Mouse (Mus musculus) kidney, adult 18-20 months (tissue): ENCODE measurements around the gene Acot7.

Experiments
- DNase-seq: peaks from one replicate; pipeline ENCODE4 v3.0.0; 2021

Acot7 gene

DNA sequence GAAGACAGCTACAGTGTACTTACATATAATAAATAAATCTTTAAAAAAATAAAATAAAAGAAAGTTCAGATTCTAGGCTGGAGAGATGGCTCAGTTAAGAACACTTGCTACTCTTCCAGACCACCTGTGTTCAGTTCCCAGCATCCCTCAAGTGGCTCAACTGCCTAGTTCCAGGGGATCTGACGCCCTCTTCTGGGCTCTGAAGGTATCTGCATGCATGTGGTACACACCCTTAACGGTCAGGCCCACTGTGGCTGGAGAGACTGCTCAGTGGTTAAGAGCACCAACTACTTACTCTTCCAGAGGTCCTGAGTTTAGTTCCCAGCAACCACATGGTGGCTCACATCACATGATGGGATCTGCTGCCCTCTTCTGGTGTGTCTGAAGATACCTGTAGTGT, 100.0 kb downstream of the Acot7 start:
- DNase-seq = no peak

GRCm38 (mm10) chr4:152278986-152279385, 101.1 kb downstream of the Acot7 start:
- no peak for DNase-seq

GRCm38 (mm10) chr4:152281601-152282000, 103.7 kb downstream of the Acot7 start:
- no peak for DNase-seq

DNA sequence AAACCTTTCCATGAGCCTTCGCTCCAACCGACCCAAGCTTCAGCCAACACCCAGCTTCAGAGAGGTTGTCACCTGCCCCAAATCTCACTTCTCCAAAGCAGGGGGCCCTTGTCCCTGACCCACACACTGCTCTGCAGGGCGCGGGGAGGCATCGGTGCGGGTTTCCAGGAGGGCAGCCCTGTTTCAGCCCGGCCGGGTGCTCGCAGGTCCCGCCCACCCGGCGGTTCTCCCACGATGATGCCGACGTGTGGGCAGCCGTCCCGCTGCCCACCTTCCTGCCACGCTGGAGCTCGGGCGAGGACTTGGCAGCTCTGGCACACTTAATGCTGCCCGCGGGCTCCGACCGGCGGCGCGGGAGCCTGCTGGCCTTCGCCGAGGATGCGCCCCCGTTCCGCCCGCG, 104.8 kb downstream of the Acot7 start:
- no peak for DNase-seq

- DNase-seq = peak; percentile 86
These were observed 105.4 kb downstream of the Acot7 start for GRCm38 (mm10) chr4:152283186-152283950.

DNA sequence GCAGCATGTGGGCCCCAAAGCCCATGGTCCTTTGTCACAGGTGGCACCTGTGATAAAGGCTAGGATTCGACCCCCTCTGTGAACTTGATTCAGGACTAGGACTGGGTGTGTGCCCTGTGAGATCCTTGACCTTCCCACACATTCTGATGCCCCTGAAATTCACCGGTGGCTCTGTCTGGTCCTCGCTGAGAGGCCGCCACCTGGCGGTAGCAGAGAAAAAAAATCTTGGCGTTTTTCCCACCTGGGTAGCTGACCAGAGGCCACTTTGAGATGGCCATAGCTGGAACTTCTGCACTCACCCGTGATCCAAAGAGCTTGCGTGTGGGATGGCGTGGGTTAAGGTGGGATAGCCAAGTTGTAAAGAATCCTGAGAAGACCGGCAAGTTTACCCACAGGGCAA, 107.6 kb downstream of the Acot7 start:
- DNase-seq = peak; percentile 71

DNA sequence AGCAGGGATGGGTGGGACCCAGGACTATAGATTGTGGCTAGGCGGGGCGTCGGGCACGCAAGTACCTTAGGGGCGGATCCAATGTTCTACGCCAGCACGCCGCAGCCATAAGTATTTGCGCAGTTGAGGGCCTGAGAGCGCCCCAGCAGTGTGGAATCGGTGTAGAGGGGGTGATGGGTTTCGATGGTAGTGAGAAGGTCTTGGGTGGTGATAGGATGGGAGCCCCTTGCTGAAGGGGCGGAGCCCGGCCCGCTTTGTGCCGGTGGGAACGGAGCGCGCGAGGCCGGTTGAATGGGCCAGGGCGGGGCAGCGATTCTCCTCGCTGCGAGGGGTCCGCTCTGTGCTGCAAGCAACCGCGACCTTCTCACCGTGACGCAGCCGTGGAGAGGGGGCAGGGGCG, 108.2 kb downstream of the Acot7 start:
- DNase-seq = no peak

GRCm38 (mm10) chr4:152286887-152287286, 109.0 kb downstream of the Acot7 start:
- peak; percentile 69 for DNase-seq

GRCm38 (mm10) chr4:152287317-152288120, 109.6 kb downstream of the Acot7 start:
- DNase-seq = no peak

DNA sequence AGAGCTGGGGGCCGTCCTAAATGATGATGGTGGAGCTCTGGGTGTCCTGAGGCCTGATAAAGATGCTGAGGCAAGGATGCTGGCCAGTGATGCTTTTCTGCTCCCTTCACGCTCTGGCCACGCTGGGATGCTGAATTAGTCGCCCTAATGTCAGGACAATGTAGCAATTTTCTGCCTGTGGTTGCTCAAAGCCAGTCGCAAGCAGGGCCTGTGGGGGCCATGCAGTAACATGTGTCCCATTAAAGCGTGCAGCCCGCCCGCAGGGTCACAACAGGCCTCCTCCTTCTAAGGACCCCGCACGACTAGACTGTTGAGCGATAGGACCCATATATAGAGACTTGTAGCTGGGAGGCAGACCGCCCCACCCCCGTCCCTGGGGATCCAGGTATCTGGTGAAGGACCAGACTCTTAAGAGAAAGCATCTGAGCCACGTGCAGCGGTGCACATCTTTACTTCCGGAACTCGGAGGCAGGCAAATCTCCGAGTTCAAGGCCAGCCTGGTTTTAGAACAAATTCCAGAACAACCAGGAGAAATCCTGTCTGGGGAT, 110.5 kb downstream of the Acot7 start:
- DNase-seq = no peak

DNA sequence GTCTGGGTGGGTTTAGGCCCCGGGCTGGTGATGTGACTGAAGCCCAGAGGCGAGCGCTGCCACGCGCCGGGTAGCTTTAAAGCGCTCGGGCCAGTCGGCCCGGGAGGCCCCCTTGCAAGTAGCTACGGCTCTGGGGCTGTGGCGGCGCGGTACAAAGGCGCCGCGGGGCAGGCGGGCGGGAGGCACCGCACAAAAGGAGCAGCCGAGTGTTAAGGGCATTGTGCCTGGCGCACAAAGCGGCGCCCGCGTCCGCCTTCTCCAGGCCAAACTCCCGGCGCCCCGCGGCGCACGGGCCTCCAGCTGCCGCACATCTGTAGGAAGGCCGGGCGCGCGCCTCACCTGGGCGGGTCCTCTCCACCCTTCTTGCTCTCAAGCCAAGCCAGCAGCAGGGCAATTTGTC, 112.5 kb downstream of the Acot7 start:
- DNase-seq = no peak

GRCm38 (mm10) chr4:152290991-152291390, 113.1 kb downstream of the Acot7 start:
- DNase-seq = no peak

DNA sequence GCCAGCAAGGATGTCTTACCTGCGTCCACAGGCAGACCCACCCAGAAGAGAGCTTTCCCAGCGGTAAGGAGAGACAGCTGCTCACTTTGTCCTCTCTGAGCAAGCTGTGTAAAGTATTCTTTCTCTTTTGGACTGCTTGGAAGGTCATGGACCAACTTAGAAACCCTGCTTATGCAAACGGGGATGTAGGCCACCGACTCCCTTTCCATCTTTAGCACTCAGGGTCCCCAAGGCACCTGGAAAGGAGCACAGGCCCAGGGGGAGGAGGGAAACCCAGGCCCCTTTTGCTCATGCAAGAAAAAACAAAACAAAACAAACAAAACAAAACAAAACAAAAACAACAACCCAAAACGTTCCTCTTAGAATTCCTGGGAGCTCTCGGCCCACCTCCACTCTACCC, 113.6 kb downstream of the Acot7 start, which contains the start of gene Hes3:
Gene Hes3 (minus strand): TSS at position 101 of the 400 bp plus-strand sequence.
- no peak for DNase-seq

DNA sequence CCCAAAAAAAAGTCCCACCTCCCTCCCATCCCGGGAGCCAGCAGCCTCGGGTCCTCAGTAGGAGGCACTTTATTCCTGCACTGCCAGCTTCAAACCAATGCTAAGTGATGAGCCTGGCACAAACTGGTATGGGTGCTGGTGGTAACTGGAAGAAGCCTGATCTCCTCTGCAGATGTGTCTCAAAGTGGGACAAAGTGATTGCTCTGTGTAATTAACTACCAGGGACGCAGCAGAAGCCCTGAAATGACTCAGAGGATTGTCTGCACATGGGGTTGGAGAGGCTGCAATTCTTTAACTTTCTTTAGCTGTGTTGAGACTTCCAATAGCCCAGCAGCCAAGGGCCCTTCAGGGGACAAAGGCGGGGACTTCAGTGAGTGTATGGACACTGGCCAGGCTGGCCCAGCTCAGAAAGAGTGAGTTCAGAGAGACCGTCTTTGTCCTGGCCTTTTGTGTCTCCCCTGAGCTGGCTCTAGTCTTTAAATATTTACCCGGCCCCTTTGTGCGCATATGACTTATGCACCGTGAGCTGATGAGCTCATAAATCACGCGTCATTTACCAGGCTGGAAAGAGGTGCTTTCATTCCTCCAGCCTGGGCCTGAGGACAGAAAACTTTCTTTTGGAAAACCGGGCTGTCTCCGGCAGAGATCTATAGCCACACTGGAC, 114.3 kb downstream of the Acot7 start:
- no peak for DNase-seq

GRCm38 (mm10) chr4:152294188-152294929, 116.4 kb downstream of the Acot7 start:
- no peak for DNase-seq

- no peak for DNase-seq
These were observed 118.0 kb downstream of the Acot7 start for GRCm38 (mm10) chr4:152295916-152296315.

- no peak for DNase-seq
These were observed 118.4 kb downstream of the Acot7 start for GRCm38 (mm10) chr4:152296371-152296770.

- DNase-seq = peak; percentile 100
These were observed 119.2 kb downstream of the Acot7 start, which contains the start of gene Icmt for GRCm38 (mm10) chr4:152296874-152297861. Gene Icmt, plus strand, starts transcription at chr4:152297227.

- DNase-seq = no peak
These were observed 120.9 kb downstream of the Acot7 start for GRCm38 (mm10) chr4:152298836-152299235.

DNA sequence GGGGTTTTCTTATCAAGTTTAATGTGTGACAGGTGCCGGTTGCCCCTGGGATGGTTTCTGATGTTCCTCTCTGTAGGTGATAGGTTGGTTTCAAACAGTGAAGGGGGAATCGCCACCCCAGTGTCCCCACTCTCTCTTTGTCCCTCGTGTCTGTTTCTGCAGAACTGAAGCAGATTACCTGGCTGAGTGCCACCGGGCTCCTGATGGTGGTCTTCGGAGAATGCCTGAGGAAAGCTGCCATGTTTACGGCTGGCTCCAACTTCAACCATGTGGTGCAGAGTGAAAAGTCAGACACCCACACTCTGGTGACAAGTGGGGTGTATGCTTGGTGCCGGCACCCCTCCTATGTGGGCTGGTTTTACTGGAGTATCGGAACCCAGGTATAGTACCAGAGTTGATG, 122.4 kb downstream of the Acot7 start:
- no peak for DNase-seq

- peak; percentile 51 for DNase-seq
These were observed 124.1 kb downstream of the Acot7 start for GRCm38 (mm10) chr4:152302012-152302411.
